Mouse (Mus musculus) liver, embryonic 13.5 days (tissue): ENCODE data around the gene Znhit1. TPM values are rescaled to one million over a fixed set of nuclear protein-coding genes. Genes with fewer than 3 reads are reported as not detected.

Source experiments
- ATAC-seq: fragments of 200-750 bp; cut with Nextera tagmentation; 2 replicates; pipeline ENCODE4 v1.8.0; 2017; ENCODE audit warnings: low read depth, mild to moderate bottlenecking, moderate number of reproducible peaks, moderate library complexity
- DNase-seq: peaks from one replicate; pipeline ENCODE4 v3.0.0; 2022
- H3K27ac ChIP-seq: fragments of 300-500 bp; sonication (generic); 2 replicates; pipeline ENCODE4 v1.5.1; 2015; ENCODE audit warnings: moderate library complexity, mild to moderate bottlenecking, inconsistent platforms
- H3K27me3 ChIP-seq: fragments of 300-500 bp; sonication (generic); 2 replicates; pipeline ENCODE4 v1.6.1; 2015; ENCODE audit warnings: mild to moderate bottlenecking, inconsistent platforms
- H3K36me3 ChIP-seq: fragments of 300-500 bp; sonication (generic); 2 replicates; pipeline ENCODE4 v1.6.1; 2015; ENCODE audit warnings: mild to moderate bottlenecking, inconsistent platforms
- H3K4me1 ChIP-seq: fragments of 300-500 bp; sonication (generic); replicated peaks from 2 replicates; pipeline ENCODE4 v1.6.1; 2015; ENCODE audit warnings: inconsistent platforms
- H3K4me2 ChIP-seq: fragments of 300-500 bp; sonication (generic); 2 replicates; pipeline ENCODE4 v1.6.1; 2015; ENCODE audit warnings: inconsistent platforms, mild to moderate bottlenecking, moderate library complexity
- H3K4me3 ChIP-seq: fragments of 300-500 bp; sonication (generic); replicated peaks from 2 replicates; pipeline ENCODE4 v1.5.1; 2015; ENCODE audit warnings: mild to moderate bottlenecking, inconsistent platforms
- H3K9ac ChIP-seq: fragments of 300-500 bp; sonication (generic); 2 replicates; pipeline ENCODE4 v1.6.1; 2015; ENCODE audit warnings: mild to moderate bottlenecking, inconsistent platforms
- H3K9me3 ChIP-seq: fragments of 300-500 bp; sonication (generic); replicated peaks from 2 replicates; pipeline ENCODE4 v1.6.1; 2016; ENCODE audit warnings: inconsistent platforms
- WGBS: fragments of 180-500 bp; shearing (Covaris S2); methylation state at CpG from one replicate; pipeline ENCODE4 v1.1.7; 2015; ENCODE audit not compliant: insufficient replicate concordance; 5-methylcytosine and 5-hydroxymethylcytosine counted together
- polyA plus RNA-seq: library from polyadenylated mRNA; unstranded; fragments of >200 nt; fragmentation: Nextera tagmentation; extraction: Ambion mirVana; gene quantifications from 2 replicates; pipeline ENCODE4 v1.2.1, GENCODE M21; 2015

The Znhit1 gene
- polyA plus RNA-seq, 1 experiment from 2014 or later, result 57.8 TPM

- Histone ChIP-seq H3K36me3 (no peaks in the 10 kb centered on the region), H3K4me2 (no peak overlapping the region), H3K9me3 (no peaks in the 10 kb centered on the region), H3K27ac (no peak overlapping the region), H3K4me1 (peaks cover 16% of the 10 kb centered on the region), H3K27me3 (peaks cover 90% of the 10 kb centered on the region), H3K4me3 (no peak overlapping the region), H3K9ac (no peak overlapping the region)
- ATAC-seq (no peak), DNase-seq (peak; percentile 61)
- under 1% methylated on average over 23 of the region's 23 CpGs for whole genome bisulfite sequencing
Measured at GRCm38 (mm10) chr5:137025132-137025531, 37.3 kb upstream of the Znhit1 start.

GRCm38 (mm10) chr5:137024318-137024717 lies 36.5 kb upstream of the Znhit1 start:
- Histone ChIP-seq H3K4me2 (no peak overlapping the region), H3K9ac (no peak overlapping the region), H3K27me3 (peaks cover 82% of the 10 kb centered on the region), H3K4me3 (no peak overlapping the region), H3K36me3 (no peaks in the 10 kb centered on the region), H3K9me3 (no peaks in the 10 kb centered on the region), H3K4me1 (peaks cover 8% of the 10 kb centered on the region), H3K27ac (no peak overlapping the region)
- no peak for DNase-seq
- ATAC-seq, result no peak
- 40% methylated on average over 3 of the region's 3 CpGs for WGBS

- ATAC-seq, result no peak
- no peaks in the 10 kb centered on the region for H3K36me3 ChIP-seq
Measured at GRCm38 (mm10) chr5:137015913-137016312, 28.1 kb upstream of the Znhit1 start.

DNA sequence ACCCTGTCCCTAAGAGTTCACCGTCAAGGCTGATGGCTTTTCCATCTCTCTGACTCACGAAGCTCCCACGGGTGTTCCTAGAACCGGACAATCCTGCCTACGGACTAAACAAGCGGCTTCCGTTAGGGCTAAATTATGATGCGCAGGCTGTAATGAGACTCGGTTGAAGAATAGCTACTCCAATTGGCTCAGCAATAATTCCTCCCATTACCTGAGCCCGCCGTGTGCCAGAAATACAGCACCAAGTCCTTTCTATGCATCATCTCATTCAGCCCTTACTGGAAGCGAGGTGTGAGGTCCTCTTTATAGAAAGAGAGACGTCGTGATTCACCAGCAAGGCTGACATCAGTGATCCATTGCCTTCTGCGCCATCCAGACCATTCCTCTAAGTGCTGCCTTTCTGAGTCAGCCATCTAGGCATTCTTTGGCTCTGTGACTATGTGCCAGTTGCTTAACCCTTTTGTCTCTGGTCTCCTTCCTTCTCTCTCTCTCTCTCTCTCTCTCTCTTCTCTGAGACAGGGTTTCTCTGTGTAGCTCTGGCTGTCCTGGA lies 24.7 kb upstream of the Znhit1 start:
- DNase-seq (no peak), ATAC-seq (no peak)
- WGBS, result 68% methylated on average over 15 of the region's 15 CpGs
- Histone ChIP-seq H3K4me1 (no peaks in the 10 kb centered on the region), H3K36me3 (no peaks in the 10 kb centered on the region), H3K9me3 (no peaks in the 10 kb centered on the region), H3K27ac (no peak overlapping the region), H3K9ac (no peak overlapping the region), H3K4me2 (no peak overlapping the region), H3K27me3 (peaks cover 6% of the 10 kb centered on the region), H3K4me3 (no peak overlapping the region)

More at GRCm38 (mm10) chr5:137015913-137016312, 28.1 kb upstream of the Znhit1 start:
- Histone ChIP-seq H3K4me2 (no peak overlapping the region), H3K4me3 (no peak overlapping the region), H3K4me1 (no peaks in the 10 kb centered on the region), H3K27me3 (peaks cover 6% of the 10 kb centered on the region), H3K9ac (no peak overlapping the region), H3K27ac (no peak overlapping the region), H3K9me3 (no peaks in the 10 kb centered on the region)
- 74% methylated on average over 3 of the region's 3 CpGs for WGBS
- DNase-seq, result no peak

DNA sequence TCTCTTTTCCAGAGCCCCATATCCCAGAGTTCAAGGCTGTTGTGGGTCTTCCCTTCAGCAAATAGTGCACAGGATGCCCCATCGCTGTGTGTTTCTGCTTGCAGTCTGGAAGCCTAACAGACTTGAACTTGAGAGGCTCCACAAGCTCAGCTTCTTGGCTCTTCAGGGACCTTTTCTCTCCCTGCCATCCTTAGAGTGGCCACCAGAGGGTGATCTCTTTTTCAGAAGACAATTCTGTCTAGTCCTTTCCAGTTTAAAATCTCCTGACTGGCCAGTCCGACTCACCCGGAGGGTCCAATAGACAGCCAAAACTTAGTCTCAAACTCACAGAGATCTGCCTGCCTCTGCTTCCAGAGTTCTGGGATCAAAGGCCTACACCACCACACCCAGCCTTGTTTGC lies 22.2 kb upstream of the Znhit1 start:
- DNase-seq (no peak), ATAC-seq (no peak)
- Histone ChIP-seq H3K4me1 (no peaks in the 10 kb centered on the region), H3K27me3 (peaks cover 6% of the 10 kb centered on the region), H3K9me3 (no peaks in the 10 kb centered on the region), H3K4me2 (no peak overlapping the region), H3K36me3 (no peaks in the 10 kb centered on the region), H3K27ac (no peak overlapping the region), H3K9ac (no peak overlapping the region), H3K4me3 (no peak overlapping the region)
- 21% methylated on average over 3 of the region's 3 CpGs for WGBS

GRCm38 (mm10) chr5:137007276-137007675 lies 19.5 kb upstream of the Znhit1 start:
- H3K9me3 ChIP-seq, result no peaks in the 10 kb centered on the region
- no peak overlapping the region for H3K4me2 ChIP-seq
- WGBS, result 27% methylated on average over 8 of the region's 8 CpGs
- DNase-seq (no peak), ATAC-seq (no peak)
- H3K36me3 ChIP-seq, result no peaks in the 10 kb centered on the region
- H3K4me1 ChIP-seq, result no peaks in the 10 kb centered on the region
- H3K4me3 ChIP-seq, result no peak overlapping the region
- no peak overlapping the region for H3K27ac ChIP-seq
- H3K9ac ChIP-seq, result no peak overlapping the region
- H3K27me3 ChIP-seq, result peaks cover 6% of the 10 kb centered on the region; the same call in 1 of the 2 replicates

GRCm38 (mm10) chr5:137000612-137001011 lies 12.8 kb upstream of the Znhit1 start:
- 71% methylated on average over 2 of the region's 2 CpGs for WGBS
- DNase-seq, result no peak
- Histone ChIP-seq H3K36me3 (peaks cover 4% of the 10 kb centered on the region), H3K27me3 (no peaks in the 10 kb centered on the region), H3K27ac (no peak overlapping the region), H3K9ac (no peak overlapping the region), H3K9me3 (no peaks in the 10 kb centered on the region), H3K4me1 (peaks cover 27% of the 10 kb centered on the region), H3K4me3 (no peak overlapping the region), H3K4me2 (0 out of 2 replicates have a peak overlapping the region, but pooled peaks have one; percentile 10)
- no peak for ATAC-seq

GRCm38 (mm10) chr5:136999449-136999848 lies 11.6 kb upstream of the Znhit1 start:
- no peaks in the 10 kb centered on the region for H3K9me3 ChIP-seq
- peaks cover 16% of the 10 kb centered on the region for H3K36me3 ChIP-seq
- H3K27me3 ChIP-seq, result no peaks in the 10 kb centered on the region
- peaks cover 27% of the 10 kb centered on the region for H3K4me1 ChIP-seq
- DNase-seq, result no peak
- H3K27ac ChIP-seq, result no peak overlapping the region
- 0 out of 2 replicates have a peak overlapping the region, but pooled peaks have one; percentile 26 for H3K9ac ChIP-seq
- peak; percentile 54; the same call in 1 of the 2 replicates for ATAC-seq
- 30% methylated on average over 5 of the region's 5 CpGs for WGBS
- H3K4me3 ChIP-seq, result no peak overlapping the region
- H3K4me2 ChIP-seq, result peak overlapping the region; percentile 21; the same call in 1 of the 2 replicates

GRCm38 (mm10) chr5:136989801-136990200 lies 2.0 kb upstream of the Znhit1 start:
- peaks cover 23% of the 10 kb centered on the region for H3K4me1 ChIP-seq
- DNase-seq (no peak), ATAC-seq (no peak)
- WGBS, result 75% methylated on average over 6 of the region's 6 CpGs
- no peaks in the 10 kb centered on the region for H3K9me3 ChIP-seq
- no peaks in the 10 kb centered on the region for H3K27me3 ChIP-seq
- H3K27ac ChIP-seq, result no peak overlapping the region
- no peak overlapping the region for H3K4me3 ChIP-seq
- no peak overlapping the region for H3K9ac ChIP-seq
- no peak overlapping the region for H3K4me2 ChIP-seq
- H3K36me3 ChIP-seq, result peaks cover 57% of the 10 kb centered on the region

DNA sequence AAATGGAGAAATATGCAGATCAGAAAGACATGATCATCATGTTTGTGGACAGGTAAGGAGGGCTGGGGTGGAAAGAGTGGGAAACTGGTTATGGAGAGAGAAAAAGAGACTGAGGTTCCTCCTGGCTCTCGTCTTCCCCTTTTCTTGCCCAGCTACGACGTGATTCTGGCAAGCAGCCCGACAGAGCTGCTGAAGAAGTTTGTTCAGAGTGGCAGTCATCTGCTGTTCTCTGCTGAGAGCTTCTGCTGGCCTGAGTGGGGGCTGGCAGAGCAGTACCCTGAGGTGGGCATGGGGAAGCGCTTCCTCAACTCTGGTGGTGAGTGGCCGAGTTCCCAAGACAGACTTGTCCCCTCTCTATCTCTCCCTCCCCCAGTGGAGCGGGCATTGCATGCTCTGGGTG lies 599 bp upstream of the Znhit1 start:
- Histone ChIP-seq H3K9ac (peak overlapping the region; percentile 96), H3K36me3 (peaks cover 43% of the 10 kb centered on the region), H3K4me1 (peaks cover 23% of the 10 kb centered on the region), H3K9me3 (no peaks in the 10 kb centered on the region), H3K27me3 (no peaks in the 10 kb centered on the region), H3K27ac (peak overlapping the region; percentile 94; the same call in 1 of the 2 replicates), H3K4me3 (peak overlapping the region; percentile 92), H3K4me2 (peak overlapping the region; percentile 98)
- DNase-seq (no peak), ATAC-seq (no peak)
- WGBS, result 73% methylated on average over 5 of the region's 7 CpGs

GRCm38 (mm10) chr5:136987138-136987933 lies 485 bp downstream of the Znhit1 start:
- Histone ChIP-seq H3K27ac (peak overlapping the region; percentile 94), H3K4me3 (peak overlapping the region; percentile 92), H3K4me1 (peaks cover 23% of the 10 kb centered on the region), H3K4me2 (peak overlapping the region; percentile 98), H3K9ac (peak overlapping the region; percentile 96), H3K27me3 (no peaks in the 10 kb centered on the region), H3K9me3 (no peaks in the 10 kb centered on the region), H3K36me3 (peaks cover 34% of the 10 kb centered on the region)
- under 1% methylated on average over 67 of the region's 67 CpGs for WGBS
- ATAC-seq, result peak; percentile 61
- DNase-seq, result peak; percentile 79
